Mouse (Mus musculus) cerebellum, adult 9-11 months (tissue): ENCODE results near the gene Abhd6.

Source experiments
- DNase-seq: peaks from one replicate; pipeline ENCODE4 v3.0.0; 2022

The Abhd6 gene

DNA sequence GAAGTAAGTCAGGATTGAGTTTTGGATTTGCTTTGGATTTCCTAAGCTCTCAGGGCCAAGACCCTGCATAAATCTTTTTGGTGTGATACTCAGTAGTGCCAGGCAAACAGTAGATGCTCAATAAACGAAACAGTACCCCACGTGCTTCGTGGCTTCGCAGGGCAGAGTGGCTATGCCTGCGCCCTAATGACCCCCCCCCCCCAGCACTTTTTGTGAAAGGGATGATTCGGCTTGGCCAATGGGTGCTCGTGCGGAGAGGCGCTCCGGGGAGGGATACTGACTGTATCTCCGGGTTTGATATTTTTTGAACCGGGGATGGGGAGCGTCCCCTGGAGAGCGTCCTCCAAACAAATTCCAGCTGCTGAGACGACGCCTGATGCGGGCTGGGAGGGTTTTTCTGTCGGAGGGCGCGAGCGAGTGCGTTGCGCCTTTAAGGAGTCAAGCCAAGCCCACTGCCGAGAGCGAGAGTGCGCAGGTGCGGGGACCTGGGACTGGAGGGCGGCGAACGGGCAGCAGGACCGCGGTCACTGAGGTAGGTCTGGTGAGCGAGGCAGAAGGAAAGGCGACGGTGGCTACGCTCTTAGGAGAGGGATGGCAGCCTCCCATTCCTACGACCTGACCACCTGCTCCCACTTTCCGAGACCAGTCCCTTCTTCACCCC, at the start of gene Abhd6:
Abhd6 (plus strand) TSS at position 471 of the 661 bp plus-strand sequence.
- DNase-seq: peak; percentile 92

DNA sequence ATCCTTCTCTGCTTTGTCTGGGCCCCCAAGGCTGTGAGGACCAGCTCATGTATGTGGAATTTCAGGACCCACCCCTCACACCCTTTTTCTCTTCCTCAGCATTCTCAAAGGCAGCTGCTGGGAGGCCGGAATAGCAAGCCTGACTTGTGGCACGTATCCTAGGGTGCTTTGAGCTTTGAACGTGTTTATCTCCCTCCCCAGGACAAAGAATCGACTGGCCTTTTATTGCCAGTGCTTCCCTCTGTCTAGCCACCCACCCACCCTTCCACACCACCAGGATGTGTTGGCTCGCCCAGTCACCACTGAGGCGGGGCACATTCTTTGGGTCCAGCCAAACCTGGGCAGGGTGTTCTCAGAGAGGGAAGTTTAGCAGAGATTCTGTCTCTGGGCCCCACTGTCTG, 48.6 kb upstream of the Abhd6 start:
- DNase-seq: no peak

DNA sequence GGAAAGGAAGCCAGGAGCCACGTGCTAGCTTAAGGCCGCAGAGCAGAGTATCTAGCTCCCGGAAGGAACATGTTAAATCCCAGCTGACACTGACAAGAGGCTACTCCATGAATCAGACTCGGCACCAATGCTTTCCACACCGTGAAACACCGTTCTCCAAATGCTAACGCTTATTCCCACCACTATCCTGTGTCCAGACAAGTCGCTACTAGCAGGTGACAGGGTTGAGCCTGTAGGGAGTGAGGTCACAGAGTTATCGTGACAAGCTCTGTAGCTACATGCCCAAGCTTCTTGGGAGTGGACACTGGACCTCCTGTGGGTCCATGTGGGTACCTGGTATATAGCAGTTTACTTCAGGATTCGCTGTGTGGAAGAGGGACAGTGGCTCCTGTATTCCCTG, 46.3 kb upstream of the Abhd6 start:
- no peak for DNase-seq

DNA sequence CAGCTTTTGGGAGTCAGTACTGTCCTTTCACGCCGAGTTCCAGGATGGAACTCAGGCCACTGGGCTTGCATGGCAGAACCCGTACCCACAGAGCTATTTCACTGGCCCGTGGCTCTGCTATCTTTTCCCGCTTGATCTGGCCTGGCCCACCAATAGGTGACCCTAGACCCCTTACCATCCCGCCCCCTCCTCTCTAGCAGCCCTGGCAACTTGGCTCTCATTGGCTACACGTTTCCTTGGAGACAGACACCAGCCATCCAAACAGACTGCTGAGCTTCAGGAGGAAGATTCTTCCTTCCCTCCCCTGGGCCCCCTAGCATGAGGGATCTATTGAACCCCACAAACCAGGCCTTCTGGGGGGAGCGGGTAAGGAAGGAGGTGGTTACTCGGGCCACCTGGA, 45.7 kb upstream of the Abhd6 start, which contains the start of gene Gm45521:
Gm45521 (plus strand) TSS at position 240 of the 400 bp plus-strand sequence.
- DNase-seq: no peak

DNA sequence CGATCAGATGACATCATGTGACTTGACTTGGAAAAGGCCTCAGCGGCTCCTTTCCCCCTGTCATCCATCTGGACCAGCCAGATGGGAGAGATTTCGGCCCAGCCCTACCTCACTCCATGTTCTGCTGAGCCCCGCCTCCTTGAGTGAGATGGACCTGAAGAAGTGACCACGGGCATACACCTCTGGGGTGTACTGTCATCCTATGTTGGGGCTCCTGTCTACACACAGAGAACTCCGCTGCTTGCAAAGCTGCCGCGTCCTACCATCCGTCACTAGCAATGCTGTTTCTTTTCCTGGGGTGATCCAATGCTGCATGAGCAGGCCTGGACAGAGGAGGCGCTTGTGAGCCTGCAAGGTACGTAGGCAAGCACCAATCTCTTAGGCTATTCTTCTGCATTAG, 42.1 kb upstream of the Abhd6 start:
- peak; percentile 48 for DNase-seq

DNA sequence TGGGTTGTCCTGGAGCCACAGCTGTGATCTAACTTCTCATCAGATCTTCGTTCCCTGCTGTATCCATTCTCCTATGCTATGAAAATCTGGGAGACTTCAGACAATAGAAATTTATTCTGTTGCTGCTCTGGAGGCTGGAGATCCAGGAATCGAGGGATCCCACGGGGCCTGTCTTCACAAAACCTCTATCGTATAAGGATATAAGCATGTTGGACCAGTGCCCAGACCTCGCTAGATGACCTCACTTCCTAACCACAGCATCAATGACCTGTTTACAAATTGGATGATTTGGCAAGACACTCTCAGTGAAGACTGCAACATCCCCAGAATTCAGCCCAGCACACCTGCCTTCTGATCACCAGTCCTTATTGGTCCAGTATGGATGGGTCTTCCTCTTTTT, 41.0 kb upstream of the Abhd6 start:
- no peak for DNase-seq

DNA sequence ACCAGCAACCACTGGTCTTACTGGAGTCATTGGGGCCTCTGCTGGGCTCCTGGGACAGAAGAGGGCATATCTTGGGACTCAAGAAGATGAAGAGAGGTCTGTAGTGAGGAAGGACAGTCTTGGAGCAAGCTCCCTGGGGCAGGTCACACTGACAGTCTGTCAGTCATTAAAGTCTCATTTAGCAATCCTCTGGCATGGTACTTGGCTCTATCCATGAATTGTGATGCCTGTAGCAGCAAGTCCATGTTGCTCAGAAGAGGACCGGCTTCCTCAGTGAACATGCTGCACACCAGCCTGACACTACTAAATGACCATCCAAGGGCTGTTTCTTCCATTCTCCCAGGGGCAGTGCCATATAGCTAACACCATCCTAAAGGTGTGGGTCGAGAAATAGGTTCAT, 40.1 kb upstream of the Abhd6 start:
- DNase-seq: no peak

DNA sequence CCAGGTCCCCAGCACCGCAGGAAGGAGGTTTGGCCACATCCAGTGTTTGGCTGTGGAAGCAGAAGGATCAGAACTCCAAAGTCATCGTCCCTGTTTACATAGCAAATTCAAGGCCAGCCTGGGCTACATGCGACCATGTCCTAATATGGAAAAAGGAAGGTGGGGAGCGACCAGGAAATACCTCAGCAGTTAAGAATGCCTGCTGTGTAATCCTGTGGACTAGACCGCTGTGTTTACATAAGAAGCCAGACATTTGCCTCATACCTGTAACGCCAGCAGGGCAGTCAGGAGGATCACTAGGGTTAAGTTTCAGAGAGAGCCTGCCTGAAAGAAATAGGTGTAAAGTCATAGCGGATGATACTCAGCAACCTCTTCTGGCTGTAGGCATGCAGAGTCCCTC, 39.5 kb upstream of the Abhd6 start:
- DNase-seq: no peak

DNA sequence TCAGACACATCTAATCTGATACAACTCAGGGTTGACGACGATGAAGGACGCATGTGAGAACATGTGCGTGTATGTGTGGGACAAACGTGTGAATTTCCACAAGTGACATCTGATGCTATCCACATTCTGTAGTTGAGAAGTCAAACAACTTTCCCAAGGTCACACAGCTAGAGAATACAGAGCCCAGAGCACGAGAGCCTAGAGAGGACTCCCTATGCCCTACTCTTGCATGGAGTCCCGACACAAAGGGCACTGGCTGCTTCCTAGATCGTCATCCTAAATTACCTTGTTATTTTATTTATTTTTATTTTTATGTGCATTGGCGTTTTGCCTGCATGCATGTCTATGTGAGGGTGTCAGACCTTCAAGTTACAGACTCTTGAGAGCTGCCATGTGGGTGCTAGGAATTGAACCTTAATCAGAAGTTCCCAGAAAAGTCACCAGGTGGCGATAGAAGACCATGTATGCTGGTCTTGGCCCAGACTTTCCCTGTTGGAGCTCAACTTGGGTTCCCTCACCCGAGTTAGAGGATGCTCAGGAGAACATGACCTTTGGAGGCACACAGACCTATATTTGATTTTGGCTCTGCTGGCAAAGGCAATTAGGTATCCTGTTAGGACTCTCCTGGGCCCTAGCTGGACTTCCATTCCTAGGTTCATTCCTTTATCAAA, 38.3 kb upstream of the Abhd6 start:
- peak; percentile 69 for DNase-seq

DNA sequence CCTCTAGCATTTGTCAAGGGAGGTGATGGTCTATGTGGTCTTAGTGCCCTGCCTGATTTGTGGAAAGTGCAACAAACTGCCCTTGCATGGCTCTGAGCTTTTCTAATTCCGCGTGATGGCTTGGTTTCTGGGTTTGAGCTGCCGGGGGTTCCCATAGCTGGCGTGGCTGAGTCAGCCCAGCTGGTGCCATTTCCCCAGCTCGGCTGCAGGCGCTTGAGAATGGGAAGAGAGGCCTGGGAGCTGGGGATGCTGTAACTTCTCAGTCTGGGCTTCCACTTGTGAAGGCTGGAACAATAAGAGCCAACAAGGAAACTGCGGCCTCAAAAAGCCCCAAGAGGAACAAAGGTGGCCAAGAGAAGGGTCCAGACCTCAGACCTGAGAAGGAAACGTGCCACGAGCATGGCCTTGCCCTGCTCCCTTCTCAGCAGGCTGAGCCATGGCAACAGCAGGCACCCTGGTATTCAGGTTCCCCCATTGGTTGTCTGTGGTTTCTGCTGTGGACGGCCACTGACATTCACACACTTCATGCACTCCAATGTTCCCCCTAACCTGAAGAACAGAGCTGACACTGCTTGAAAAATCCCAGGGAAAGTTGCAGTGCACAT, 30.7 kb upstream of the Abhd6 start:
- no peak for DNase-seq

DNA sequence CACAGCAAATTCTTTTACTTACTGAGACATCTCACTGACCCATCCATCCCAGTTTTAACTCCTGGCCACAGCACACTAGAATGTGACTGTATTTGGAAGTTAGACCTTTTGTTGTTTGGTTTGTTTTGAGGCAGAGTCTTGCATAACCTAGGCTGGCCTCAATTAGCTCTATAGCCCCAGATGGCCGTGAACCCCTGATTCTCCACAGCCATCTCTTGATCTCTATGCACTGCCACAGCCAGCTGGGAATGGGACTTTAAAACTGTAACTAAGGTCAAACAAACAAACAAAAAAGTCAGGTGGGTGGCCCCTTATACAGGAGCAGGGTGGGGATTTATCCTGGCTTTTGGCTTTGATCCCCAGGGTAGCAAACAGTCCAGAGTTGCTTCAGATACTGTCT, 28.1 kb upstream of the Abhd6 start:
- no peak for DNase-seq

DNA sequence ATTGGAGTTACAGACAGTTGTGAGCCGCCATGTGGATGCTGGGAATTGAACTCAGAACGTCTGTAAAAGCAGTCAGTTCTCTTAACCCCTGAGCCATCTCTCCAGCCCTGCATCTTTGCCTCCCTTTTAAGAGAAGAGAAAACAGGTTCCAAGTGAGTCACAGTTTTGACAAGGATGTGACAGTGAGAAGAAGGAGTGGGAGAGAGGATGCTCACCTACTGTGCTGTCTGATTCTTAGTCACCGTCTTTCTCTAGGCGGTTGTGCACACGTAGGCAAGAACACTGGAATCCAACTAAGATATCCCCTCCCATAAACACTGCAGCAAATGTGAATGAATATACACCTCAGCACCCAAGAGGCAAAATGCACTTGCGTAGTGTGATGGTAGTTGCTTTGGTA, 27.5 kb upstream of the Abhd6 start:
- no peak for DNase-seq

DNA sequence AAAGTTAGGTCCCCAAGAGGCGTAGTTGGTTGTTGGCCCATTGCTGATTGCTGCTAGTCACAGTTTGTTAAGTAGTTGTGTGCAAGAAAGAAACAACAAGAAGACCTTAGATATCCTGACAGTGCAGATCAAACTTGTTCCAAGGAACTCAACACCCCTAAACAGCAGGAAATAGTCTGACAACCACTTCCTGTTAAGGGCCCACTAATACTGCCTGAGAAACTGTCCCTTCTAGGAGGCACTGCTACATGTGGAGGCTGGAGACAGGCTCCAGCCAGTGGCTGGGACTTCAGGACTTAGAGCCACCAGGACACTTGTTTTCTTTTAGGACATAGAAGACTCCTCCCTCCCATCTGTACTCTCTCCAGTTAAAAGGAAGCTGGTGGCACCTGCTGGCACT, 25.2 kb upstream of the Abhd6 start:
- no peak for DNase-seq

DNA sequence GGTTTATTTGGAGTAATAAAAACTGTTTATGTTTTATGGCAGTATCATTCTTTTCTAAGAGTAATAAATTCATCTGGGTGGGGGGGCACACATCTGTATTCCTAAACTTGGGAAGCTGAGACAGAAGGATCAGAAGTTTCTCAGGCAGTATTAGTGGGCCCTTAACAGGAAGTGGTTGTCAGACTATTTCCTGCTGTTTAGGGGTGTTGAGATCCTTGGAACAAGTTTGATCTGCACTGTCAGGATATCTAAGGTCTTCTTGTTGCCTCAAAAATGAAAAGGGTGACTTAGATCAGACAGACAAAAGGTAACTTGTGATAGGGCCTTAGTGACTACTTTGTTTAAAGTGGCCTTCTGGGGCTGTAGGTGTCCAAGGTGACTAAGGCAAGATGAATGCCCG, 24.5 kb upstream of the Abhd6 start:
- DNase-seq: no peak

DNA sequence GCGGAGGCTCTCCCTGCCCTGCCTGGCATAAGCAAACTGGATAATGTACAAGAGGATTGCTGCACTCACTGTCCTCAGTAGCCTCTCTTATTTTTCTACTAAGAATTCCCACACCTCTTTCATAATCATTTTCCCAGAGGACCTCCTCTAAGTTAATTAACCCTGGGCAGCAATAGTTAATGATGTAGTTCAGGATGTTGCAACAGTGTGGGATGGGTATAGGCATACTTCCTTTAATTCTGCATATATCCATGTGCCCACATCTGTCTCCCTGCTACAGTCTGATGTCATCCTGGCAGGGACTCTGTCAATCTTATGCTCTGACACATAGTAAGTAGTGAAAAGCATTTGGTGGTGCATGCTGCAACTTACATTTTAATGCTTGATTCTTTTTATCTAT, 21.5 kb upstream of the Abhd6 start:
- no peak for DNase-seq

DNA sequence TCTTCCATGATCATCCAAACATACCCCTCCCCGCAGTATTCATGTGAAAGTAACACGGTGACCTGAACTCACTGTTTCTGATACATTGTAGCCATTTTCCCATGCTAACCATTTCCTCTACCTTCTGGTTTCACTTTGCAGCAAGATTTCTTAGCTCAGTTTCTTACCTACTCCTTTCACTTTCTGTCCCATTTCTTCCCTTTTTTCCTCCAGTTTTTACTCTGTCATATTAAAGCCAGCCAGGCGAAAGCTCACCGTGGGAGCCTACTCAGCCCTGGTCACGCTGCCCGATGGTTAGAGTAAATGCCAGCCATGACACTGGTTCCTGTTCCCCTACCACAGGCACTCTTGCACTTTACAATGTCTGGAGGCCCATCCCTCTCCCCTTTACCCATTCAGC, 15.8 kb upstream of the Abhd6 start:
- no peak for DNase-seq

DNA sequence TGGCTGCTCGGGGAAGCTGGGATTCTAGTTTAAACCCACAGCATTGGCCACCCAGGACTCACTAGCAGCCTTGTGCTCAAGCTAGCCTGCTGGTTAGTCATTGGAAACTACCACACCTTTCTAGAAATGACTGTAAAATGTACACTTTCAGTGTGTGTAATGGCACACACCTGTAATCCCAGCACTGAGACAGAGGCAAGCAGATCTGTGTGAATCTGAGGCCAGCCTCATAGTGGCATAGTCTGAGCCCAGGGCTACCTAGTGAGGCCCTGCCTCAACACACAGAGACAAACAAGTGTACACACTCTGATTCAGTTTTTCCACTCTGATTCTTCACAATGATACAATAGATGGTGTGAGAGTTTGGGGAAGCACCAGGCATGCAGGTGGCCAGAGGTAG, 13.3 kb upstream of the Abhd6 start:
- DNase-seq: no peak

DNA sequence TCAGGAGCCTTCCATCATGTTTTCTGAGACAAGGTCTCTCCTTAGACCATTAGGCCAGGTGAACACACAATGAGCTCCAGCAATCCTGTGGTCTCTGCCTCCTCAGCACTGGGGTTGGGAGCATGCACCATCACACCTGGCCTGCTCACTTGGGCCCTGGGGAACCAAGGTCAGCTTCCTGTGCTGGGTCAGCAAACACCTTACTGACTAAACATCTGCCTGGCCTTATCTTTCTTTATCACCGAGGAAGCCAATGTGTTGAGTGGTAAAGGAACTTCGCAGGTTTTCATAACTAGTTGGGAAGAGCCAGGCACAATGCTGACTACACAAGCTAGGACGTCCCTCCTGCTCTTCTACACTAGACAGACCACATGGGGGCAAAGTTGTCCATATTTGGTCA, 12.7 kb upstream of the Abhd6 start:
- DNase-seq: no peak

DNA sequence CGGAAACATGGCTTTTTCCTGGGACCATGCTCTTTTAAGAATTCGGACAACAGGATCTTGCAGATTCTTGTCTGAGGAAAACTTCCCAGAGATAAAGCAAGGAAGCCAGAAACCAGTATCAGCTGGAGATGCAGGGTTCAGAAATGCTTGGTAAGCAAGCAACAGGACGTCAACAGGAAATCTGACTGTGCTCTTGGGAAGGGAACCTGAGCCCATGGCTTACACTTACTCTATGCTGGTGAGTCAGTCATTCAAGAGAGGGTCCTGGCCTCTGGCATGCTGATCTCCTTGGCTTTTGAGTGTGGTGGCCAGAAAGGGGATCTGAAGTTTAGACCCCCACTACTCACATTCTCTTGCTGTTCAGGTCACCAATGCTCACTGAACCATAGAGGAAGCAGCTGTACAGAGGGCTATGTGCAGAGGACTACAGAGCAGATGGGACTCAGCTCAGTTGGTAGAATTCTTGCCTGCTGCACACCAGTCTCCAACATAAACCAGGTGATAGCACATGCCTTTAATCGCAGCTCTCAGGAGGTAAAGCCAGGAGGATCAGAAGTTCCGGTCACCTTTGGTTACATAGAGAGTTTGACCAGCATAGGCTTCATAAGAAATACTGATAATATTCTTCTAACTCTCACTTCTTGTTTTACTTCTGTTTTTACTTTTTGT, 11.5 kb upstream of the Abhd6 start:
- DNase-seq: no peak

DNA sequence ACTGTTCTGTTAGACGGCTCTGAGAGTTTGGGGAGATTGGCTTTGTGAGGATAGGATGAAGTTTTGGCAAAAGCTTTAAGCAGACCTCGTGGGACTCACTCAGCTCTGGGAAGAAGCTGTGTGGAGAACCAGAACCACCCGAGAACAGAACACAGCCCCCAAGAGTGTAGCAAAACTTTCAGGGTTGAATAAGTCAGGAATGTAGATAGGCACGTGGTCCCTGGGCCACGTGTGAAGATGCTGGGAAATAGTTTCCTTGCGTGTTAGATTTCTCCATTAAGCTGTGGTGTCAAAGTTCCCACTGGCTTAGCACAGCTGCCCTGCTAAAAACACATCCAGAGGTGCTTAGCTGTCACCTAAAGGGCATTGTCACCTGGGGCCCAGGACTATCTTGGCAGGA, 10.5 kb upstream of the Abhd6 start:
- no peak for DNase-seq

DNA sequence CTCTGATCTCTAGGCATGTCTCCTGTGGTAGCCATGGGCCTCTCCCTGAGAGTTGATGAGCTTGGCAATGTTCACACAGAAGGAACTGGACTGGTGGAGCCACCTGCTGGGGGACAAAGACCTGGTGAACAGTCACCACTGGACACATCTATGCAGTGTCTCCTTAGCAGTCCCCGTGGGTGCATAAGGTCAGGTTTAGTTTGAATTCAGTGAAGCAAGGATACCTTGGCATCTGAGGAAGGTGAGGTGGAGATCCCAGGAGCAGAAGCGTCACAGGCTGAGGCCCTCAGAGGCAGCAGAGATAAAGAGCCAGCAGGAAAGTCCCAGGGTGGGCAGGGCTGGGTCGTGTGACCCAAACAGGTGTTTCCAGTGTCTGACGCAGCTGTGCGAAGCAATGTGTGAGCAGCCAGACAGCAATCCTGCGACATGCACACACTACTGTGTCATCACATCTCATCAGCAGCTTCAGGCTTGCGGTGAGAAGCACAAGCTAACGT, 8.4 kb upstream of the Abhd6 start, which contains the start of gene Dnase1l3:
Dnase1l3 (minus strand) TSS at position 303 of the 497 bp plus-strand sequence.
- no peak for DNase-seq

DNA sequence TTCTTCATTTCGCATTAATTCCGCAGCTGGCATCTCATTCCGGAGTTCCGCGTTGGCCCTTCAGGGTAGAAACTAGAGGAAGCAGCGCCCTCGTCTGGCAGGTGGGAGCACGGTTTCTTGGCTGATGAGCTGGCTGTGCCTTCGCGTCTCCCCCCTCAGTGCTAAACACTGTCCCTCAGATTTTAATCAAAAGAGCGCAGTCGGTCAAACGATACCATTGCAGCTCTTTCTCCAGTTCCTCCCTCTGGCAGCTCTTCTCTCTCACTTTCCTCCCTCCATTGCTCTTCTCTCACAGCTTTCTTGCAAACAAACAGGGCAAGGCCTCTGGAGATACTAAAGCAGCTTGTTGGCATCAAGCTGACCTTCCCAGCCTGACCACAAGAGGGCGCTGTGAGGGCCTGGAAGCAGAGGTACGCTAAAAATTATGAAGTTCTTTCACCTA, 5.4 kb upstream of the Abhd6 start:
- peak; percentile 90 for DNase-seq

DNA sequence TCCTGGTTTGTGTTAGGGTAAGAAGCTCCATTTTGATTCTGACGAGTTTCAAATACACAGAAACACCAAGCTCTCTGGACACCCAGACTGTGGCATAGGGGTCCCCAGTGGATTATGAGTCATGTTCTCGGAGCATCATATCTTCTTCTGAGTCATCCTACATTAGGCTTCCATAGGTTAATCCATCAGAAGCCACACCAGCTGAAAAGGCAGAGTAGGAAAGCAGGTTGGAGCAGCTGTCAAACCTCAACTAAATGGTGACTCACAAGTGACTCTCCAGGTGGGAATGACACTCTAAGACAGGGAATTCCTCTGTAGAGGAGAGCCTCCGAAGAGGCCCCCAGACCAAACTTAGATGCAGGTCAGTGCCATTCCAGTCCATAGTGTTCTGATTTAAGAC, 3.7 kb upstream of the Abhd6 start:
- no peak for DNase-seq

DNA sequence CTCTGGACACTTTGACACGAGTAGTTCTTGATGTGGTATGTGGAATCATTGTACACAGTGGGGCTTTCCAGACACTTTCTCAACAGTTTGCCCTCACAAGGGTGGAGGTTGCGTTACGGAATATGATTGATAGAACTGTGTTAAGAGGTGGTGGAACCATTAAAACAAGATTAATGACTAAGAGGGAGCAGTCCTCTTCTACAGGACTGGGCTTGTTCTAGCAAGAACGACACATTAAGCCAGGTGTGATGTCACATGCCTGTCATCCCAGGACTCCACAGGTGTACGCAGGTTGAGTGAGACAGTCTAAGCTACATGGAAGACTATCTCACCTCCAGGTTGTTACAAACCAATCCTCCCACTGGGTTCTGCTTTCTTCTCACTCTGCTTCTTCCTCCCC, 3.3 kb upstream of the Abhd6 start:
- DNase-seq: no peak
